Mouse (Mus musculus): ENCODE measurements around the gene Smap1.

Gene Smap1

DNA sequence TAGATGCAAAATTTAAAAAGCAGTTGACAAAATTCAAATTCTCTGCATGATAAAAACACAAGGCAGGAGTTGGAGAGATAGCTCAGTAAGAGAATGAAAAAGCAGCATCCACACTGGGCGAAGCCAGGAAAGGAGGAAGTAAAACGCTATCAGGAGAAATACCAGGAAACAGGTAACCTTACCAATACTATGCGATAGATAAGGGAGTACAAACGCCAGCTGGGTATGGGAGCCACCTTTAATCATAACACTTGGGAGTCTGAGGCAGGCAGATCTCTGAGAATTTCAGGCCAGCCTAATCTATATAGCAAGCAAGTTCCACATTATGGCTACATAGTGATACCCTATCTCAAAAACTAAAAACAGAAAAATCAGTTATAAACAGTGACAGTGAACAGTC, 85.5 kb downstream of the Smap1 start:
- DNase-seq (ENCODE audit: low spot score in 2 of 2), result no peak

- peak; percentile 48 to 62 for DNase-seq (ENCODE audit: low spot score in 2 of 2)
Measured at GRCm38 (mm10) chr1:23834819-23835218, 87.3 kb downstream of the Smap1 start.

DNA sequence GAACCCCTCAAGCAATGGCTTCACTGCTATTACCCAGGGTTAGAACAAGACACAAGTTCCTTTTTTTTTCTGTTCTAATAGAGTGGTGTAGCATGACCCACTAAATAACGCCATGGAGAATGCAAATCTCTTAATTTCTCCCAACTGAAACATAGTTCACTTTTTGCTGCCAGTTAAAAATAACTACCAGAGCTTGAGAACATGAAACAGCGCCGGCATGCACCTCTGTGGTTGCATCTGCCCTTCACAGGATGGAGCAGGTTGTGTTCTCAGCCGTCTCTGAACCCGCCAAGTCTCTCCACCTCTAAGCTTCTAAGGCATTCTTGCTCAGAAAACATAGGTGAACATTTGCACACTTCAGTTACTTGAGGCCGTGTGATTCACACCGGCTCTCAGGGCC, 87.9 kb downstream of the Smap1 start:
- DNase-seq (ENCODE audit: low spot score in 2 of 2), result no peak

DNA sequence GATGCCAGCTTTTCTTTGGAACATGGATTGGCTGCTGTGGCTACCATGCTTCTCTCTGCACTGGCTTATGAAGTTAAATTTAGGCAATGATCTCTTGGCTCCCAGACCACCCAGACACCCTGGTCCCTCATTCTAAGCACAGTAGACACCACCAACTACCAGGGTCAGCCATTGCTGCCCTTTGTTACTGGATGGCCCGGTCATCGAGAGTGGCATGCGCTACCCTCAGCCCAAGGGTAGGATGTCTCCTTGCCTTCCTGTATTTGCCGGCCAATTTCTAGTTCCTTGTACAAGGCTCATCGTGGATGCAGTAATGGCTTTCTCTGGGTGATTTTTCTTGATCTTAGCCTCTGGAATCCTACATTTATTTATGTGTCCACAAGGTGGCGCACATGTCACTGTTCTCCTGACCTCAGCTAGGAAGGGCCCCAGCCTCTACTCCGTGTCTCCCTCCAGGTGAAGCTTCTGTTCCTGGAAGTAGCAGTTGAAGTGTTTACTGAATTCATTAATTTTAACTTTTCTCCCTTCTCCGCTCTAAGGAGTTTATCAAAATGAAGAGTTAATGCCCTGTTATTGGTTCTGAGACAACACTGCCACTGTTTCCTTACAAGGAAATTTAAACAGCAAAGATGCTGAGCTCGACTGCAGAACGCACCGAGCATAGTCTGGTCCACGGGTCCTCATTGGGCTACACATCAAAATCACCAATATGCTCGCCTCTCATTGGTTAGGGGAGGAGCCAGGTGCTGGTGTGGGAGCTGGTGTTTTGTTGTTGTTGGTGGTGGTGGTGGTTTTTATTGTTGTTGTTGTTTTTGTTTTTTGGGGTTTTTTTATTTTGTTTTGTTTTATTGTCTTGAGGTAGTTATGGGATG, 95.0 kb downstream of the Smap1 start:
- DNase-seq (ENCODE audit: low spot score in 2 of 2), result peak in 1 of 2 experiments; percentile 64

DNA sequence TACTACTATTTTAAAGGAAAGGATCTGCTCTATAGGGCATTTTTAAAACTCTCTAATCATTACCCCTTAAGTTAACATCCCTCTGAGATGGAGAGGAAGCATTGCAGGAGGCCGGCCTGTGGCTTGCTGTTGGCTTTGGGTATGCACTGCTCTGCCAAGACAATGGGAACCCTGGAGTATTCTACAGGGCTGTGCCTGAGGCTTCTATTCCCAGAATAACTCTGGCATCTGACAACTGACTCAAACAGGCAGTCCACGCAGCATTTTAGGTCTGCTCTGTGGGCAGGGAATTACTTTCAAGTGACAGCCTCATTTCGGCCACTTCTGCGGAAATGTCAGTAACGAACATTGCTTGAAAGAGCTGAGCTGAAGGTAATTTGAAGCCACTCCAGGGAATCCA, 100.5 kb downstream of the Smap1 start:
- DNase-seq (ENCODE audit: low spot score in 2 of 2), result no peak

- DNase-seq (ENCODE audit: low spot score in 2 of 2), result no peak
Measured at GRCm38 (mm10) chr1:23798306-23798705, 123.8 kb downstream of the Smap1 start.

Measured in right cerebral cortex, postnatal 10 days (tissue).